Mouse (Mus musculus) intestine, postnatal 0 days (tissue): ENCODE measurements around the gene Ppfia3. TPM values are rescaled to one million over a fixed set of nuclear protein-coding genes. Genes with fewer than 3 reads are reported as not detected.

Experiments
- ATAC-seq: fragments of 200-750 bp; cut with Nextera tagmentation; 2 replicates; pipeline ENCODE4 v1.8.0; 2017; ENCODE audit warnings: mild to moderate bottlenecking, moderate TSS enrichment, moderate library complexity
- H3K27ac ChIP-seq: fragments of 300-500 bp; sonication (generic); 2 replicates; pipeline ENCODE4 v1.5.1; 2014; ENCODE audit warnings: mild to moderate bottlenecking, low read depth, low read length, moderate library complexity
- H3K27me3 ChIP-seq: fragments of 300-500 bp; sonication (generic); replicated peaks from 2 replicates; pipeline ENCODE4 v1.6.1; 2014; ENCODE audit warnings: low read length, mixed read lengths; ENCODE audit not compliant: control insufficient read depth, insufficient read depth
- H3K36me3 ChIP-seq: fragments of 300-500 bp; sonication (generic); 2 replicates; pipeline ENCODE4 v1.6.1; 2014; ENCODE audit warnings: mild to moderate bottlenecking, moderate library complexity; ENCODE audit not compliant: control insufficient read depth, insufficient read depth
- H3K4me1 ChIP-seq: fragments of 300-500 bp; sonication (generic); replicated peaks from 2 replicates; pipeline ENCODE4 v1.6.1; 2014; ENCODE audit warnings: antibody characterized with exemption, low read length, mixed read lengths; ENCODE audit not compliant: control insufficient read depth, insufficient read depth
- H3K4me2 ChIP-seq: fragments of 300-500 bp; sonication (generic); replicated peaks from 2 replicates; pipeline ENCODE4 v1.6.1; 2014; ENCODE audit warnings: low read depth, mild to moderate bottlenecking, moderate library complexity
- H3K4me3 ChIP-seq: fragments of 300-500 bp; sonication (generic); 2 replicates; pipeline ENCODE4 v1.5.1; 2014; ENCODE audit warnings: low read depth, low read length
- H3K9ac ChIP-seq: fragments of 300-500 bp; sonication (generic); 2 replicates; pipeline ENCODE4 v1.6.1; 2014; ENCODE audit warnings: mild to moderate bottlenecking, low read depth, low read length
- H3K9me3 ChIP-seq: fragments of 300-500 bp; sonication (generic); 2 replicates; pipeline ENCODE4 v1.6.1; 2016; ENCODE audit warnings: mixed run types; ENCODE audit not compliant: control insufficient read depth
- CTCF ChIP-seq: sonication (generic); IDR thresholded peaks from 2 replicates; pipeline ENCODE4 v1.5.1; 2016; ENCODE audit warnings: low read depth, mild to moderate bottlenecking, control low read depth, antibody characterized with exemption, moderate library complexity
- WGBS: fragments of 180-500 bp; shearing (Covaris S2); extraction: QIAGEN DNeasy Blood & Tissue Kit; methylation state at CpG from one replicate; pipeline ENCODE4 v1.1.7; 2014; 5-methylcytosine and 5-hydroxymethylcytosine counted together
- polyA plus RNA-seq: library from polyadenylated mRNA; unstranded; fragments of >200 nt; fragmentation: Nextera tagmentation; extraction: Ambion mirVana; gene quantifications from 2 replicates; pipeline ENCODE4 v1.2.1, GENCODE M21; 2015

Gene Ppfia3
- 24.5 and 24.8 TPM in 2 replicates for polyA plus RNA-seq

DNA sequence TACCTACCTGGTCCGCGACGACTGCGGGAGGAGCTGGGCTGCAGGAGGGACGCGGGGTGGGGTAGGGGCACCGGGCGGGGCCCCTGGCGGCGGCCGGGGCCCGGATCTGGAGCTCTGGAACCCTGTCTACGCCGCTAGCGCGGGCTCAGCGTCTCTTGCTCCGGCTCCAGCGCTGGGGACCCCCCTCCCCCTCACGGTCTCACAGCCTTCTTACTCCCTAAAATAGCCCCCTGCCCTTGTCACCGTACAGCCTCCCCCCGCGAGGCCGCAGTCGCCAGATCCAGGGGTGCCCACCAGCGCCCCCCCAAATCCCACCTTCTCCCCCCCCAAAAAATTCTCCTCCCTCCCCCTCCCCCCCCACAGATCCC lies at the start of gene Ppfia3:
TSS of gene Ppfia3 (minus strand) at position 368 of the 368 bp plus-strand sequence.
- peak within 1 kb of the TSS; percentile 51 for H3K9ac ChIP-seq
- no peaks in the 10 kb centered on the region for H3K9me3 ChIP-seq
- no peaks in the 10 kb centered on the region for H3K36me3 ChIP-seq
- peak within 1 kb of the TSS; percentile 99 for H3K4me2 ChIP-seq
- 0% methylated on average over 22 of the region's 26 CpGs for WGBS
- H3K4me3 ChIP-seq: peak within 1 kb of the TSS; percentile 56
- H3K27me3 ChIP-seq: peaks cover 46% of the 10 kb centered on the region
- H3K27ac ChIP-seq: peak within 1 kb of the TSS; percentile 46
- no peak for ATAC-seq
- peaks cover 4% of the 10 kb centered on the region; the same call in 1 of the 2 replicates for H3K4me1 ChIP-seq
- no peak for TF ChIP-seq CTCF

DNA sequence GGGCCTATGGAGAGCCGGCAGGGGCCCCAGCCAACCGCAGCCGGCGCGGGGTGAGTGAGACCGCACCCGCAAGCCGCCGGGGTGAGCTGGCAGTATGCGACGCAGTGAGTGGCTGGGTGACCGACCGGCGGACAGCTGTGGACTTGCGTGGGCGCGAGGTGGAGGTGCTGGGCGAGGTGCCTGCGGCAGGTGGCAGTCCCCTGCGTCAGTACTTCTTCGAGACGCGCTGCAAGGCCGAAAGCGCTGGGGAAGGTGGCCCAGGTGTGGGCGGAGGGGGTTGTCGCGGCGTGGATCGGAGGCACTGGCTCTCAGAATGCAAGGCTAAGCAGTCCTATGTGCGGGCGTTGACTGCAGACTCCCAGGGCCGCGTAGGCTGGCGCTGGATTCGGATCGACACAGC lies 48.8 kb upstream of the Ppfia3 start:
- 0 out of 2 replicates have a peak, but pooled peaks cover under 1% of the 10 kb centered on the region for H3K36me3 ChIP-seq
- peaks cover 14% of the 10 kb centered on the region; the same call in 1 of the 2 replicates for H3K4me1 ChIP-seq
- ATAC-seq: no peak
- 25% methylated on average over 37 of the region's 37 CpGs for WGBS
- H3K4me3 ChIP-seq: peak overlapping the region; percentile 11; the same call in 1 of the 2 replicates
- H3K9ac ChIP-seq: no peak overlapping the region
- H3K9me3 ChIP-seq: no peaks in the 10 kb centered on the region
- no peak for TF ChIP-seq CTCF
- no peak overlapping the region for H3K27ac ChIP-seq
- peaks cover 59% of the 10 kb centered on the region for H3K27me3 ChIP-seq
- peak overlapping the region; percentile 52 for H3K4me2 ChIP-seq

GRCm38 (mm10) chr7:45414740-45415224 lies 48.0 kb upstream of the Ppfia3 start:
- H3K4me2 ChIP-seq: 0 out of 2 replicates have a peak overlapping the region, but pooled peaks have one; percentile 52
- H3K27me3 ChIP-seq: peaks cover 66% of the 10 kb centered on the region
- no peak for ATAC-seq
- no peak overlapping the region for H3K27ac ChIP-seq
- WGBS: 52% methylated on average over 12 of the region's 12 CpGs
- H3K9me3 ChIP-seq: no peaks in the 10 kb centered on the region
- H3K9ac ChIP-seq: no peak overlapping the region
- H3K4me1 ChIP-seq: peaks cover 14% of the 10 kb centered on the region; the same call in 1 of the 2 replicates
- H3K36me3 ChIP-seq: no peaks in the 10 kb centered on the region
- no peak overlapping the region for H3K4me3 ChIP-seq
- TF ChIP-seq CTCF: no peak

- Histone ChIP-seq H3K4me1 (peaks cover 14% of the 10 kb centered on the region; the same call in 1 of the 2 replicates), H3K36me3 (no peaks in the 10 kb centered on the region), H3K9ac (peak overlapping the region; percentile 34), H3K27ac (no peak overlapping the region), H3K4me3 (peak overlapping the region; percentile 58), H3K9me3 (no peaks in the 10 kb centered on the region), H3K27me3 (peaks cover 71% of the 10 kb centered on the region), H3K4me2 (peak overlapping the region; percentile 94)
- TF ChIP-seq CTCF: no peak
- peak; percentile 28; the same call in 1 of the 2 replicates for ATAC-seq
- WGBS: 2% methylated on average over 27 of the region's 27 CpGs
These were observed 47.3 kb upstream of the Ppfia3 start for GRCm38 (mm10) chr7:45413864-45414739.

- Histone ChIP-seq H3K9ac (peak within 1 kb of the TSS; percentile 34), H3K4me3 (peak within 1 kb of the TSS; percentile 58), H3K27ac (no peak within 1 kb of the TSS), H3K9me3 (no peaks in the 10 kb centered on the region), H3K4me2 (peak within 1 kb of the TSS; percentile 94), H3K27me3 (peaks cover 73% of the 10 kb centered on the region), H3K36me3 (no peaks in the 10 kb centered on the region), H3K4me1 (peaks cover 14% of the 10 kb centered on the region; the same call in 1 of the 2 replicates)
- no peak for TF ChIP-seq CTCF
- 3% methylated on average over 44 of the region's 45 CpGs for WGBS
- peak; percentile 20; the same call in 1 of the 2 replicates for ATAC-seq
These were observed 46.5 kb upstream of the Ppfia3 start, which contains the start of gene Ntf5 for GRCm38 (mm10) chr7:45413113-45413863. Ntf5 (plus strand) TSS chr7:45413695.

- no peak for TF ChIP-seq CTCF
- H3K4me2 ChIP-seq: no peak overlapping the region
- H3K27ac ChIP-seq: no peak overlapping the region
- H3K9me3 ChIP-seq: no peaks in the 10 kb centered on the region
- WGBS: 92% methylated on average over 2 of the region's 2 CpGs
- no peak for ATAC-seq
- no peak overlapping the region for H3K9ac ChIP-seq
- H3K27me3 ChIP-seq: peaks cover 79% of the 10 kb centered on the region
- no peaks in the 10 kb centered on the region for H3K36me3 ChIP-seq
- H3K4me3 ChIP-seq: no peak overlapping the region
- H3K4me1 ChIP-seq: peaks cover 14% of the 10 kb centered on the region; the same call in 1 of the 2 replicates
These were observed 45.6 kb upstream of the Ppfia3 start for GRCm38 (mm10) chr7:45412421-45412820.
